Mouse (Mus musculus): ENCODE data around the gene Azin2. TPM values are rescaled to one million over a fixed set of nuclear protein-coding genes. Genes with fewer than 3 reads are reported as not detected.

Gene Azin2
- polyA plus RNA-seq, 1 experiment from 2014 or later: 4.7 TPM

GRCm38 (mm10) chr4:128950461-128950860, 11.8 kb downstream of the Azin2 start:
- no peak overlapping the region for H3K4me3 ChIP-seq
- WGBS: 87% methylated on average over 5 of the region's 5 CpGs
- no peak overlapping the region for H3K27ac ChIP-seq
- no peak for DNase-seq (ENCODE audit: low spot score)
- peaks cover 7% of the 10 kb centered on the region for H3K4me1 ChIP-seq
- no peaks in the 10 kb centered on the region for H3K36me3 ChIP-seq
- H3K27me3 ChIP-seq (ENCODE audit: insufficient read depth, poor library complexity, severe bottlenecking): peaks cover 50% of the 10 kb centered on the region
- H3K9me3 ChIP-seq: no peaks in the 10 kb centered on the region

GRCm38 (mm10) chr4:128949470-128950005, 12.7 kb downstream of the Azin2 start:
- WGBS: 34% methylated on average over 15 of the region's 15 CpGs
- DNase-seq (ENCODE audit: low spot score): no peak
- H3K9me3 ChIP-seq: no peaks in the 10 kb centered on the region
- peaks cover 7% of the 10 kb centered on the region for H3K4me1 ChIP-seq
- H3K27me3 ChIP-seq (ENCODE audit: insufficient read depth, poor library complexity, severe bottlenecking): peaks cover 45% of the 10 kb centered on the region
- no peaks in the 10 kb centered on the region for H3K36me3 ChIP-seq
- no peak overlapping the region for H3K27ac ChIP-seq
- no peak overlapping the region for H3K4me3 ChIP-seq

- H3K36me3 ChIP-seq: no peaks in the 10 kb centered on the region
- DNase-seq (ENCODE audit: low spot score): no peak
- H3K27me3 ChIP-seq (ENCODE audit: insufficient read depth, poor library complexity, severe bottlenecking): peaks cover 40% of the 10 kb centered on the region
- H3K4me1 ChIP-seq: peaks cover 7% of the 10 kb centered on the region
- no peaks in the 10 kb centered on the region for H3K9me3 ChIP-seq
- no peak overlapping the region for H3K27ac ChIP-seq
- no peak overlapping the region for H3K4me3 ChIP-seq
- whole genome bisulfite sequencing: 30% methylated on average over 6 of the region's 6 CpGs
These were observed 14.0 kb downstream of the Azin2 start for GRCm38 (mm10) chr4:128948137-128948674.

- Histone ChIP-seq H3K4me3 (peak overlapping the region; percentile 13), H3K4me1 (peaks cover 7% of the 10 kb centered on the region), H3K27me3 (ENCODE audit: insufficient read depth, poor library complexity, severe bottlenecking) (peaks cover 35% of the 10 kb centered on the region), H3K9me3 (no peaks in the 10 kb centered on the region), H3K27ac (no peak overlapping the region), H3K36me3 (no peaks in the 10 kb centered on the region)
- DNase-seq (ENCODE audit: low spot score): no peak
- WGBS: 13% methylated on average over 18 of the region's 18 CpGs
These were observed 14.8 kb downstream of the Azin2 start for GRCm38 (mm10) chr4:128947326-128947933.

- DNase-seq (ENCODE audit: low spot score): no peak
- H3K36me3 ChIP-seq: no peaks in the 10 kb centered on the region
- 78% methylated on average over 9 of the region's 9 CpGs for WGBS
- H3K4me1 ChIP-seq: peaks cover 7% of the 10 kb centered on the region
- no peak overlapping the region for H3K27ac ChIP-seq
- peaks cover 28% of the 10 kb centered on the region for H3K27me3 ChIP-seq (ENCODE audit: insufficient read depth, poor library complexity, severe bottlenecking)
- H3K9me3 ChIP-seq: no peaks in the 10 kb centered on the region
- no peak overlapping the region for H3K4me3 ChIP-seq
These were observed 15.5 kb downstream of the Azin2 start for GRCm38 (mm10) chr4:128946736-128947135.

GRCm38 (mm10) chr4:128942346-128942745, 19.9 kb downstream of the Azin2 start:
- H3K27me3 ChIP-seq (ENCODE audit: insufficient read depth, poor library complexity, severe bottlenecking): peaks cover 4% of the 10 kb centered on the region; the same call in 1 of the 2 replicates
- 52% methylated on average over 3 of the region's 3 CpGs for WGBS
- H3K4me1 ChIP-seq: peaks cover 2% of the 10 kb centered on the region; the same call in 1 of the 2 replicates
- H3K9me3 ChIP-seq: no peaks in the 10 kb centered on the region
- H3K4me3 ChIP-seq: no peak overlapping the region
- no peak for DNase-seq (ENCODE audit: low spot score)
- no peaks in the 10 kb centered on the region for H3K36me3 ChIP-seq
- H3K27ac ChIP-seq: no peak overlapping the region

GRCm38 (mm10) chr4:128935595-128935994, 26.6 kb downstream of the Azin2 start:
- Histone ChIP-seq H3K4me1 (peaks cover 2% of the 10 kb centered on the region; the same call in 1 of the 2 replicates), H3K27me3 (ENCODE audit: insufficient read depth, poor library complexity, severe bottlenecking) (peaks cover 22% of the 10 kb centered on the region; the same call in 1 of the 2 replicates), H3K27ac (no peak overlapping the region), H3K9me3 (no peaks in the 10 kb centered on the region), H3K36me3 (no peaks in the 10 kb centered on the region), H3K4me3 (no peak overlapping the region)
- DNase-seq (ENCODE audit: low spot score): no peak
- WGBS: 58% methylated on average over 5 of the region's 5 CpGs

GRCm38 (mm10) chr4:128932783-128933182, 29.5 kb downstream of the Azin2 start:
- no peak for DNase-seq (ENCODE audit: low spot score)
- H3K27me3 ChIP-seq (ENCODE audit: insufficient read depth, poor library complexity, severe bottlenecking): peaks cover 22% of the 10 kb centered on the region; the same call in 1 of the 2 replicates
- H3K4me3 ChIP-seq: no peak overlapping the region
- no peaks in the 10 kb centered on the region for H3K9me3 ChIP-seq
- peaks cover 2% of the 10 kb centered on the region; the same call in 1 of the 2 replicates for H3K4me1 ChIP-seq
- WGBS: 69% methylated on average over 7 of the region's 7 CpGs
- no peak overlapping the region for H3K27ac ChIP-seq
- H3K36me3 ChIP-seq: no peaks in the 10 kb centered on the region

GRCm38 (mm10) chr4:128924841-128925606, 37.2 kb downstream of the Azin2 start:
- 14% methylated on average over 36 of the region's 36 CpGs for WGBS
- H3K9me3 ChIP-seq: no peaks in the 10 kb centered on the region
- H3K27ac ChIP-seq: peak overlapping the region; percentile 83
- H3K27me3 ChIP-seq (ENCODE audit: insufficient read depth, poor library complexity, severe bottlenecking): peaks cover 24% of the 10 kb centered on the region; the same call in 1 of the 2 replicates
- H3K4me1 ChIP-seq: peaks cover 7% of the 10 kb centered on the region; the same call in 1 of the 2 replicates
- peak; percentile 92 for DNase-seq (ENCODE audit: low spot score)
- H3K36me3 ChIP-seq: no peaks in the 10 kb centered on the region
- H3K4me3 ChIP-seq: peak overlapping the region; percentile 57

GRCm38 (mm10) chr4:128923603-128924002, 38.6 kb downstream of the Azin2 start:
- peaks cover 24% of the 10 kb centered on the region; the same call in 1 of the 2 replicates for H3K27me3 ChIP-seq (ENCODE audit: insufficient read depth, poor library complexity, severe bottlenecking)
- H3K27ac ChIP-seq: no peak overlapping the region
- H3K36me3 ChIP-seq: no peaks in the 10 kb centered on the region
- no peak for DNase-seq (ENCODE audit: low spot score)
- WGBS: 83% methylated on average over 3 of the region's 3 CpGs
- H3K9me3 ChIP-seq: no peaks in the 10 kb centered on the region
- H3K4me3 ChIP-seq: no peak overlapping the region
- H3K4me1 ChIP-seq: peaks cover 11% of the 10 kb centered on the region; the same call in 1 of the 2 replicates

- Histone ChIP-seq H3K27me3 (ENCODE audit: insufficient read depth, poor library complexity, severe bottlenecking) (peaks cover 15% of the 10 kb centered on the region; the same call in 1 of the 2 replicates), H3K4me1 (peaks cover 11% of the 10 kb centered on the region; the same call in 1 of the 2 replicates), H3K36me3 (no peaks in the 10 kb centered on the region), H3K27ac (no peak overlapping the region), H3K9me3 (no peaks in the 10 kb centered on the region), H3K4me3 (no peak overlapping the region)
- DNase-seq (ENCODE audit: low spot score): no peak
- 16% methylated on average over 10 of the region's 10 CpGs for WGBS
These were observed 43.1 kb downstream of the Azin2 start for GRCm38 (mm10) chr4:128919106-128919505.

GRCm38 (mm10) chr4:128918187-128918586, 44.1 kb downstream of the Azin2 start:
- Histone ChIP-seq H3K9me3 (no peaks in the 10 kb centered on the region), H3K36me3 (no peaks in the 10 kb centered on the region), H3K27me3 (ENCODE audit: insufficient read depth, poor library complexity, severe bottlenecking) (peaks cover 9% of the 10 kb centered on the region; the same call in 1 of the 2 replicates), H3K27ac (no peak overlapping the region), H3K4me1 (peaks cover 13% of the 10 kb centered on the region; the same call in 1 of the 2 replicates), H3K4me3 (no peak overlapping the region)
- no peak for DNase-seq (ENCODE audit: low spot score)
- WGBS: 32% methylated on average over 3 of the region's 3 CpGs

All from heart, embryonic 10.5 days (tissue).